Mouse (Mus musculus) forebrain, embryonic 10.5 days (tissue): Measurements from ENCODE around the gene Spast. TPM values are rescaled to one million over a fixed set of nuclear protein-coding genes. Genes with fewer than 3 reads are reported as not detected.

Experiments used
- DNase-seq: peaks from one replicate; pipeline ENCODE4 v3.0.0-alpha.2; 2017; ENCODE audit warnings: low spot score; ENCODE audit errors: extremely low spot score
- H3K27ac ChIP-seq: fragments of 300-500 bp; sonication (generic); 2 replicates; pipeline ENCODE4 v1.5.1; 2016; ENCODE audit warnings: mild to moderate bottlenecking
- H3K27me3 ChIP-seq: fragments of 300-500 bp; sonication (generic); 2 replicates; pipeline ENCODE4 v1.6.1; 2016; ENCODE audit warnings: mild to moderate bottlenecking; ENCODE audit not compliant: poor library complexity, severe bottlenecking
- H3K36me3 ChIP-seq: fragments of 300-500 bp; sonication (generic); replicated peaks from 2 replicates; pipeline ENCODE4 v1.6.1; 2016; ENCODE audit warnings: mild to moderate bottlenecking, moderate library complexity
- H3K4me1 ChIP-seq: fragments of 300-500 bp; sonication (generic); 2 replicates; pipeline ENCODE4 v1.6.1; 2016
- H3K4me3 ChIP-seq: fragments of 300-500 bp; sonication (generic); 2 replicates; pipeline ENCODE4 v1.5.1; 2016; ENCODE audit warnings: mild to moderate bottlenecking, moderate library complexity
- H3K9me3 ChIP-seq: fragments of 300-500 bp; sonication (generic); 2 replicates; pipeline ENCODE4 v1.6.1; 2016; ENCODE audit warnings: mild to moderate bottlenecking, moderate library complexity
- WGBS: fragments of 180-500 bp; shearing (Covaris S2); methylation state at CpG from one replicate; pipeline ENCODE4 v1.1.7; 2016; 5-methylcytosine and 5-hydroxymethylcytosine counted together
- polyA plus RNA-seq: library from polyadenylated mRNA; unstranded; fragments of >200 nt; fragmentation: Nextera tagmentation; extraction: Ambion mirVana; gene quantifications from 2 replicates; pipeline ENCODE4 v1.2.1, GENCODE M21; 2016

Gene Spast
- polyA plus RNA-seq, 1 experiment from 2014 or later, result 12.7 TPM

- Histone ChIP-seq H3K9me3 (no peaks in the 10 kb centered on the region), H3K4me1 (no peaks in the 10 kb centered on the region), H3K27me3 (no peaks in the 10 kb centered on the region), H3K36me3 (peaks cover 88% of the 10 kb centered on the region), H3K4me3 (no peak overlapping the region), H3K27ac (no peak overlapping the region)
- 94% methylated on average over 1 of the region's 1 CpGs for whole genome bisulfite sequencing
- no peak for DNase-seq
Measured at GRCm38 (mm10) chr17:74363592-74363991, 24.8 kb downstream of the Spast start.

DNA sequence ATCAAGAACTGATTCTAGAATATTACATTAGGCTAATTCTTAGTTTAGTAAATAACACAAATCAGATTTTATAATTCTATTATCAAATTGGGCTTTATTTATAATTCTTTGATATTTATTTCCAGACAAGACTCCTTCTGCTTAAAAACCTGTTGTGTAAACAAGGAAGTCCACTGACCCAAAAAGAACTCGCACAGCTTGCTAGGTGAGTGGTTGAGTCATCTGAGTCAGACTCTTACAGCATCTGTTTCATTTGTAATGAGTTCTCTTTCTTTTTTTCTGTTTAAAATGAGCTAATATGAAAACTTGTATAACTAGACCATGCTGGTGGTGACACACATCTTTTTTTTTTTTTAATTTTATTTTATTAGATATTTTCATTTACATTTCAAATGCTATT lies 38.1 kb downstream of the Spast start:
- Histone ChIP-seq H3K27me3 (no peaks in the 10 kb centered on the region), H3K27ac (no peak overlapping the region), H3K4me1 (no peaks in the 10 kb centered on the region), H3K9me3 (no peaks in the 10 kb centered on the region), H3K4me3 (no peak overlapping the region), H3K36me3 (peaks cover 89% of the 10 kb centered on the region)
- DNase-seq, result no peak
- WGBS, result 94% methylated on average over 1 of the region's 1 CpGs

- H3K9me3 ChIP-seq, result no peaks in the 10 kb centered on the region
- H3K27me3 ChIP-seq, result no peaks in the 10 kb centered on the region
- H3K36me3 ChIP-seq, result peaks cover 76% of the 10 kb centered on the region
- no peak overlapping the region for H3K27ac ChIP-seq
- no peak for DNase-seq
- H3K4me1 ChIP-seq, result no peaks in the 10 kb centered on the region
- no peak overlapping the region for H3K4me3 ChIP-seq
Measured at GRCm38 (mm10) chr17:74386657-74387056, 47.9 kb downstream of the Spast start.

GRCm38 (mm10) chr17:74389847-74390246 lies 51.1 kb downstream of the Spast start:
- Histone ChIP-seq H3K27me3 (no peaks in the 10 kb centered on the region), H3K4me3 (no peak overlapping the region), H3K9me3 (no peaks in the 10 kb centered on the region), H3K27ac (no peak overlapping the region), H3K36me3 (peaks cover 44% of the 10 kb centered on the region), H3K4me1 (peaks cover 3% of the 10 kb centered on the region; the same call in 1 of the 2 replicates)
- WGBS, result 89% methylated on average over 3 of the region's 3 CpGs
- no peak for DNase-seq

DNA sequence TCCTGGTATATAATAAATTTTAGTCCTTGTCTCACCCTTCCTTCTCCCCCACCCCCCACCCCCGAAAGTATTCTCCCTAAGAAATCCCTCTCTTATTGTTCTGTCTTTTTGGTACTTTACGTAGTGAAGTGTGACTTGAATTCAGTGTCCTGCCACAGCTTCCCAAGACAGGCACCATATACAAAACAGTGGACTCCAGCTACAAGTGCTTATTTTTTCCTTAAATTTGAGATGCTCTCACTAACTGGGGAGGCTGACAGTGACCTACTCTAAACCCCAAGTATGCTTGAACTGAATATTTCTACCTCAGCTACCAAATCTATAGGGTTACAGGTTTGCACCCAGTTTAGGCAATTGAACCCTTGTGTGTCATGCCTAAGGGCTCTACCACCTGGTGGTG lies 55.6 kb downstream of the Spast start:
- H3K4me1 ChIP-seq, result peaks cover 17% of the 10 kb centered on the region
- H3K9me3 ChIP-seq, result no peaks in the 10 kb centered on the region
- no peak overlapping the region for H3K4me3 ChIP-seq
- peaks cover 6% of the 10 kb centered on the region for H3K36me3 ChIP-seq
- 0 out of 2 replicates have a peak overlapping the region, but pooled peaks have one; percentile 91 for H3K27ac ChIP-seq
- no peak for DNase-seq
- H3K27me3 ChIP-seq, result no peaks in the 10 kb centered on the region
- 77% methylated on average over 2 of the region's 2 CpGs for WGBS

DNA sequence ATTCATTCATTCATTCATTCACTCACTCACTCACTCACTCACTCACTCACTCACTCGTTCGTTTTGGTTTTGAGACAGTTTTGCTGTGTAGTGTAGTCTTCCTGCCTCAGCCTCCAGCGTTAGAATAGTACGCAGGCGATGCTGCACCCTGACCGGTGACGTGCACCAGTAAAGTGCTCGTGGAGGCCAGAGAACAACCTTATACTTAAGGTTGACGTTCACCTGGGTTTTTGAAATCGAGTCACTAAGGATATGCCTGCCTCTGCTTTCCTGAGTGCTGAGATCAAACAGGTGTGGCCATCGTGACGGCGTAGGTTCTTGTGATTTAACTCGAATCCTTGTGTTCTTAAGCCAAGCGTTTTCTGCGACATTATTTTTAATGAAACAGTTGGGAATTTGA lies 56.1 kb downstream of the Spast start:
- Histone ChIP-seq H3K9me3 (no peaks in the 10 kb centered on the region), H3K36me3 (0 out of 2 replicates have a peak, but pooled peaks cover 4% of the 10 kb centered on the region), H3K4me1 (peaks cover 17% of the 10 kb centered on the region), H3K4me3 (peak overlapping the region; percentile 96), H3K27ac (peak overlapping the region; percentile 91), H3K27me3 (no peaks in the 10 kb centered on the region)
- WGBS, result 36% methylated on average over 16 of the region's 16 CpGs
- peak; percentile 17 for DNase-seq

- no peaks in the 10 kb centered on the region for H3K27me3 ChIP-seq
- under 1% methylated on average over 41 of the region's 41 CpGs for WGBS
- H3K27ac ChIP-seq, result peak within 1 kb of the TSS; percentile 91
- H3K4me3 ChIP-seq, result peak within 1 kb of the TSS; percentile 96
- H3K4me1 ChIP-seq, result peaks cover 17% of the 10 kb centered on the region
- peak; percentile 97 for DNase-seq
- no peaks in the 10 kb centered on the region for H3K9me3 ChIP-seq
- no peaks in the 10 kb centered on the region for H3K36me3 ChIP-seq
Measured at GRCm38 (mm10) chr17:74395383-74396065, 56.7 kb downstream of the Spast start, which contains the start of gene Slc30a6. Gene Slc30a6 (plus strand): TSS chr17:74395608.

DNA sequence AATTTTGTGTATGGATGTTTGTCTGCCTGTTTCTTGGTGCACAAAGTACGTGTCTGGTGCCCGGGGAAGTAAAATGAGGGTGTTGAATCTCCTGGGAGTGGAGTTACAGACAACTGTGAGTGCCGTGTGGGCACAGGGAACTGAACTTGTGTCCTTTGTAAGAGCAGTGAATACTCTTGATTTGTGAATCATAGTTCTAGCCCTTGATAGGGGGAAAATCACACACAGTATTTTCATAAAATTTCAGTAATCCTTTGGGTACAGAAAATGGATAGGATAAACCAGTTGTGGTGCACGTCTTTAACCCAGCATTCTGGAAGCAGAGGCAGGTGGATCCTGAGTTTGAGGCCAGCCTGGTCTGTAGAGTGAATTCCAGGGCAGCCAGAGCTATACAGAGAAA lies 58.0 kb downstream of the Spast start:
- 87% methylated on average over 4 of the region's 4 CpGs for WGBS
- no peak for DNase-seq
- peaks cover 17% of the 10 kb centered on the region for H3K4me1 ChIP-seq
- H3K27me3 ChIP-seq, result no peaks in the 10 kb centered on the region
- peak overlapping the region; percentile 96 for H3K4me3 ChIP-seq
- H3K9me3 ChIP-seq, result no peaks in the 10 kb centered on the region
- no peak overlapping the region for H3K27ac ChIP-seq
- peaks cover under 1% of the 10 kb centered on the region for H3K36me3 ChIP-seq

DNA sequence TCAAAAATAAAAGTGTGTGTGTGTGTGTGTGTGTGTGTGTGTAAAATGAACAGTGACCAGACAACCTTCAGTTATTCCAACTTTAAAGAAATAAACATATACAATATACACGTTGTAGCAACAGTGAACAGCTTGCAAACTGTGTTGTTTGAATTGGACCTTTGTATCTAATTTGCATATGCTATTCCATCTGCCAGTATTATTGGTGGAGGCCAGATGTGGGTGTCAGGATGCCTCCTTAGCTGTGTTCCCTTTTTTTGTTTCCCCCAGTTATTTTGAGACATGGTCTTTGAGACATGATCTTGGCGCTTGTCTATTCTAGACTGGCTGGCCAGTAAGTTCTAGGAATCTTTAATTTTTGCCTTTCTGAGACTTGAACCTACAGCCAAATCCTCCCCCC lies 58.4 kb downstream of the Spast start:
- peaks cover 4% of the 10 kb centered on the region for H3K36me3 ChIP-seq
- DNase-seq, result no peak
- no peaks in the 10 kb centered on the region for H3K9me3 ChIP-seq
- WGBS, result 87% methylated on average over 2 of the region's 2 CpGs
- no peak overlapping the region for H3K27ac ChIP-seq
- H3K4me1 ChIP-seq, result peaks cover 17% of the 10 kb centered on the region
- no peak overlapping the region for H3K4me3 ChIP-seq
- no peaks in the 10 kb centered on the region for H3K27me3 ChIP-seq

DNA sequence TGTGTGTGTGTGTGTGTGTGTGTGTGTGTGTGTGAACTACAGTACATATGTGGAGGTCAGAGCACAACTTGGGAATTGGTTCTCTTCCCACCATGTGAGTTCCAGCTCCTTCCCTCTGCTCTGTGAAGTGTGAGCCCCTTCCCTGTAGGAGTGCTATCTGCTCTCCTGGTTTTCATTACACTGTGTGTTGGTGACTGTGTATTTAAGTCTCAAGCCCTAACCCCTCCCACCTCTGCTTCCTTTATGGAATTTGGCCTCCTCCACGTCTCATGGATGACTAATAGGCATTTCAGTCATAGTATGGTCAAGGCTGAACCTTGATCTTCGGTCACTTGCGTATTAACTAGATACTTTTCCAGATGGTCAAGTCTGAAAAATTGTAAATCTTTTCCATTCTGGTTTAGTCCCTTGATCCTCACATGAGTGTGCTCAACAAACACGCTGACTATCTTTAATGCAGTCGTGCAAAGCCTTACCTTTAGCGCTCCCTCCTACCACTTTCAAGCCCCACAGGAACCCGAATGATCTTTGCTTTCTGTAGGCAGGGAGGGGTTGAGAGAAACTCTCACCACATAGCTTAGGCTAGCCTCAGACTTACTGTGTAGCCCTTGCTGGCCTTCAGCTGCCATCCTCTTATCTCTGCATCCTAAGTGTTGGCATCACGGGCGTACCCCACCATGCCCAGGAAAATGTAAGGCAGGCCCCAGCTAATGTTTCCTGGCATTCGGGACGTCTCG lies 63.9 kb downstream of the Spast start:
- DNase-seq, result no peak
- Histone ChIP-seq H3K9me3 (no peaks in the 10 kb centered on the region), H3K36me3 (peaks cover 56% of the 10 kb centered on the region), H3K4me3 (no peak overlapping the region), H3K27me3 (no peaks in the 10 kb centered on the region), H3K4me1 (no peaks in the 10 kb centered on the region), H3K27ac (no peak overlapping the region)
- WGBS, result 94% methylated on average over 12 of the region's 12 CpGs

DNA sequence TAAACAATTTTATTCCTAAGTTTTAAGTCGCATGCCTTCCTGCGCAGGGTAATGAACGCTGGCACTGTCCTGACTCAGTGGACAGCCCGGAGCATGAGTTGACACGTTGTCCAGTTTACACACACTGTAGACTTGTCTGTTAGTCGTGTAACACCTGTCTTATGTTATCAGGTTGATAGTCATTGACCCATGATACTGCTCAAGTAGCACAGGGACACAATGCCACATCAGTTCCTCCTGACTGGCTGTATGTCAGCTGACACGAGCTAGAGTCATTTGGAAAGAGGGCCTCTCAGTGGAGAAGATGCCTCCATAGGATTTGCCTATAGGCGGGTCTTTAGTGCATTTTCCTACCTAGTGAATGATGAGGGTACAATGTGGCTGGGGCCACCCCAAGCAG lies 67.7 kb downstream of the Spast start:
- peaks cover 86% of the 10 kb centered on the region for H3K36me3 ChIP-seq
- no peak overlapping the region for H3K4me3 ChIP-seq
- no peaks in the 10 kb centered on the region for H3K27me3 ChIP-seq
- 92% methylated on average over 8 of the region's 8 CpGs for WGBS
- H3K27ac ChIP-seq, result no peak overlapping the region
- DNase-seq, result no peak
- no peaks in the 10 kb centered on the region for H3K9me3 ChIP-seq
- no peaks in the 10 kb centered on the region for H3K4me1 ChIP-seq

GRCm38 (mm10) chr17:74409722-74410121 lies 70.9 kb downstream of the Spast start:
- WGBS, result 68% methylated on average over 4 of the region's 4 CpGs
- Histone ChIP-seq H3K27ac (no peak overlapping the region), H3K4me3 (no peak overlapping the region), H3K4me1 (no peaks in the 10 kb centered on the region), H3K36me3 (peaks cover 87% of the 10 kb centered on the region), H3K9me3 (no peaks in the 10 kb centered on the region), H3K27me3 (no peaks in the 10 kb centered on the region)
- DNase-seq, result no peak

- WGBS, result 93% methylated on average over 8 of the region's 8 CpGs
- Histone ChIP-seq H3K4me3 (no peak overlapping the region), H3K27me3 (no peaks in the 10 kb centered on the region), H3K36me3 (peaks cover 91% of the 10 kb centered on the region), H3K4me1 (no peaks in the 10 kb centered on the region), H3K27ac (no peak overlapping the region), H3K9me3 (no peaks in the 10 kb centered on the region)
- DNase-seq, result no peak
Measured at GRCm38 (mm10) chr17:74413324-74413723, 74.5 kb downstream of the Spast start.
